Mouse (Mus musculus) bone marrow, adult 2 months (tissue): ENCODE results near the gene Spire2.
A peak's percentile ranks its signal among the peaks of the same experiment; 100 is the strongest.

Experiments
- CTCF ChIP-seq: fragments of 200-500 bp; IDR thresholded peaks from 2 replicates; pipeline ENCODE4 v1.5.1; 2011; ENCODE audit warnings: low read length, control low read depth; ENCODE audit not compliant: control insufficient read depth, insufficient read depth
- POLR2A ChIP-seq: fragments of 200-500 bp; IDR thresholded peaks from 2 replicates; pipeline ENCODE4 v1.6.1; 2011; ENCODE audit warnings: low read depth, mild to moderate bottlenecking, control low read depth, low read length, borderline replicate concordance; ENCODE audit not compliant: control insufficient read depth

DNA sequence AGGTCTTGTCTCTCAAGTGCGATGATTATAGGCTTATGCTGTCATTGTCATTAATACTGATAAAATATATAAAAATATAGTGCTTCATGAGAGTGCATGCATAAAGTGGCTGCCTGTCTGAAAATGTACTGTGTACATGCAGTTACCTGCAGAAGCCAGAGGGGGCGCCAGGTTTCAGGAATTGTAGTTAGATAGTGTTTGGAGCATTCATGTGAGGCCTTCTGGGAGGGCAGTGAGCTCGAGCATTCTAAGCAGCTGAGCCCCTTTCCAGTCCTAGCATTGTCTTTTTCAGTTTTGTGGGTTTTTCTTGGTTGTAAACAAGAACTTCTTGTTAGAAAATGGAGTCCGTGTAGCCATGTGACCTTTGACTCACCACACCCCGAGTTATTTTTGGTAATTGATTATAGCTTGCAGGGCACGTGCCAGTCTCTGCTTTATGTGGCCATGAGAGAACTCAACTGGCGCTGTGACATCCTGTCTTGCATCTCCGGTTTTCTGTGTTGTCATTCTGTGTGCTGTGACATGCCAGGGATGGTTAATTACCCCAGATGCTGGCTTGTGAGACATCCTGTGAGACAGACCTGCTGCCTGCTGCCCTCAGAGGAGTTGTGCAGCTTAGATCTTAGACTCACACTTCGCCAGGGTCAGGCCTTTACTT is 52.5 kb downstream of the Spire2 start:
- TF ChIP-seq POLR2A (no peak), CTCF (peak; percentile 18; the same call in 1 of the 2 replicates)
